Mouse (Mus musculus): ENCODE measurements around the gene Pla2g15. TPM values are rescaled to one million over a fixed set of nuclear protein-coding genes. Genes with fewer than 3 reads are reported as not detected.
A peak's percentile ranks its signal among the peaks of the same experiment; 100 is the strongest.

The Pla2g15 gene
- polyA plus RNA-seq (2015; fragmentation: Nextera tagmentation; extraction: Ambion mirVana), result 5.6 and 5.7 TPM in 2 replicates

DNA sequence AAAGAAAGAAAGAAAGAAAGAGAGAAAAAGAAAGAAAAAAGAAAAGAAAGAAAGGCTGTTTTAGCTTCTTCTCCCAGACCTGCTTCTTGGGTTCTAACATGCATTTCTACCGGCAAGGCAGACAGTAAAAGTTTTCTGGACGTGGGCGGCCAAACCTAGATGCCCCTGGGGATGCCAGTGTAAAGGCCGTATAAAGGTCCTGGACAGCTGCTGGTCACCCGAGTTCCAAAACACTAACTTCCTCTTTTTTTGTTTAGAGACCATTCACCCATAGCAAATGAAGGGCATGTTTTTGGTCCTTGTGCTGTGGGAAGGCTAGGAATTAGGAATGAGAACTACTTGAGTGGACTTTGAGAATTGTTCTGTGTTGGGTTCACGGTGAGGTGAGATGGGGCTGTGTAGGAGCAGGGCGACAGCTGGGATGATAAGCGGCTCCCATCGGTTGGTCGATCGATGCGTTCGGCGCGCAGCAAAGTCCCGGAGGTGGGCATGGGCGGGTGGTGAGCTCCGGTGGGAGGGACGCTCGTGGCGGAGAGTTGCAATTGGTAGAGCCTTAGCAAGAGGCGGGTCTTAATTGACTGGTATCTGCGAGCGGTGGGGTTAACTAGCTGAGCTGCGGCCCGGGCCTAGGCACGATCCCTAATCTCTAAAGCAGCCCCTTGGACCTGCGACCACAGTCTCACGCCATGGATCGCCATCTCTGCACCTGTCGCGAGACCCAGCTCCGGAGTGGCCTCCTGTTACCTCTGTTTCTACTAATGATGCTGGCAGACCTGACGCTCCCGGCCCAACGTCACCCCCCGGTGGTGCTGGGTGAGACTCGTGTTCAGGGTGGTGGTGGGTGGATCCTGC, at the start of gene Pla2g15:
Gene Pla2g15 (plus strand): TSS at position 599 of the 852 bp plus-strand sequence.
- peak within 1 kb of the TSS; percentile 72 for H3K9ac ChIP-seq (ENCODE audit: low read length)
- WGBS, result 2% methylated on average over 38 of the region's 38 CpGs
- H3K27ac ChIP-seq (replicated peaks), result peak within 1 kb of the TSS; percentile 53
- H3K4me1 ChIP-seq (replicated peaks; ENCODE audit: control insufficient read depth, insufficient read depth), result no peaks in the 10 kb centered on the region
- ATAC-seq (ENCODE audit: low FRiP score, low TSS enrichment), result peak; percentile 92
- no peaks in the 10 kb centered on the region for H3K36me3 ChIP-seq (ENCODE audit: control insufficient read depth, insufficient read depth, low read length)
- DNase-seq (ENCODE audit: low spot score), result peak; percentile 94
- H3K27me3 ChIP-seq (ENCODE audit: control insufficient read depth, insufficient read depth, low read length), result no peaks in the 10 kb centered on the region
- H3K4me2 ChIP-seq (replicated peaks; ENCODE audit: low read depth), result peak within 1 kb of the TSS; percentile 78
- peak within 1 kb of the TSS; percentile 69 for H3K4me3 ChIP-seq (ENCODE audit: low read depth, low read length)
- no peaks in the 10 kb centered on the region for H3K9me3 ChIP-seq (ENCODE audit: control insufficient read depth, low read length)
- TF ChIP-seq EP300 (optimal IDR thresholded peaks at IDR 0.05), result no peak
- no peak for TF ChIP-seq CTCF (IDR thresholded peaks at IDR 0.05; ENCODE audit: low read depth)

DNA sequence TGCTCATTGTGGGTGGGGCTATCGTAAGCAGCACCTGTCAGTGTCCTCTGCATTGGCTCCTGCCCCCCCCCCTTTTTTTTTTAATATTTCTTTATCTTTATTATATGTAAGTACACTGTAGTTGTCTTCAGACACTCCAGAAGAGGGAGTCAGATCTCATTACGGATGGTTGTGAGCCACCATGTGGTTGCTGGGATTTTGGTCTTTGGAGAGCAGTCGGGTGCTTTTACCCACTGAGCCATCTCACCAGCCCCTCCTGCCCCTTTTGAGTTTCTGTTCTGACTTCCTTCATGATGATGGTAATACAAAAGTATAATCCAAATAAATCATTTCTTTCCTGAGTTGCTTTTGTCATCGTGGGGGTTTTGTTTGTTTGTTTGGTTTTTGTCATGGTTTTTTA, 47.9 kb upstream of the Pla2g15 start:
- DNase-seq (ENCODE audit: low spot score) (no peak), ATAC-seq (ENCODE audit: low FRiP score, low TSS enrichment) (no peak)
- Histone ChIP-seq H3K4me2 (replicated peaks; ENCODE audit: low read depth) (no peak overlapping the region), H3K4me1 (replicated peaks; ENCODE audit: control insufficient read depth, insufficient read depth) (no peaks in the 10 kb centered on the region), H3K9ac (ENCODE audit: low read length) (no peak overlapping the region), H3K4me3 (ENCODE audit: low read depth, low read length) (no peak overlapping the region), H3K27me3 (ENCODE audit: control insufficient read depth, insufficient read depth, low read length) (no peaks in the 10 kb centered on the region), H3K27ac (replicated peaks) (no peak overlapping the region), H3K36me3 (ENCODE audit: control insufficient read depth, insufficient read depth, low read length) (peaks cover 6% of the 10 kb centered on the region), H3K9me3 (ENCODE audit: control insufficient read depth, low read length) (no peaks in the 10 kb centered on the region)
- TF ChIP-seq EP300 (optimal IDR thresholded peaks at IDR 0.05) (no peak), CTCF (IDR thresholded peaks at IDR 0.05; ENCODE audit: low read depth) (no peak)
- 86% methylated on average over 4 of the region's 4 CpGs for WGBS

GRCm38 (mm10) chr8:106103888-106104287, 46.3 kb upstream of the Pla2g15 start:
- H3K27ac ChIP-seq (replicated peaks), result no peak overlapping the region
- no peaks in the 10 kb centered on the region for H3K4me1 ChIP-seq (replicated peaks; ENCODE audit: control insufficient read depth, insufficient read depth)
- no peaks in the 10 kb centered on the region for H3K27me3 ChIP-seq (ENCODE audit: control insufficient read depth, insufficient read depth, low read length)
- H3K9me3 ChIP-seq (ENCODE audit: control insufficient read depth, low read length), result no peaks in the 10 kb centered on the region
- ATAC-seq (ENCODE audit: low FRiP score, low TSS enrichment) (no peak), DNase-seq (ENCODE audit: low spot score) (no peak)
- H3K4me3 ChIP-seq (ENCODE audit: low read depth, low read length), result no peak overlapping the region
- 90% methylated on average over 2 of the region's 2 CpGs for WGBS
- H3K36me3 ChIP-seq (ENCODE audit: control insufficient read depth, insufficient read depth, low read length), result peaks cover 14% of the 10 kb centered on the region
- H3K4me2 ChIP-seq (replicated peaks; ENCODE audit: low read depth), result no peak overlapping the region
- TF ChIP-seq CTCF (IDR thresholded peaks at IDR 0.05; ENCODE audit: low read depth) (no peak), EP300 (optimal IDR thresholded peaks at IDR 0.05) (no peak)
- H3K9ac ChIP-seq (ENCODE audit: low read length), result no peak overlapping the region

GRCm38 (mm10) chr8:106106193-106106592, 44.0 kb upstream of the Pla2g15 start:
- no peak overlapping the region for H3K27ac ChIP-seq (replicated peaks)
- no peaks in the 10 kb centered on the region for H3K27me3 ChIP-seq (ENCODE audit: control insufficient read depth, insufficient read depth, low read length)
- H3K9ac ChIP-seq (ENCODE audit: low read length), result no peak overlapping the region
- TF ChIP-seq CTCF (IDR thresholded peaks at IDR 0.05; ENCODE audit: low read depth), result no peak
- no peak for TF ChIP-seq EP300 (optimal IDR thresholded peaks at IDR 0.05)
- H3K4me2 ChIP-seq (replicated peaks; ENCODE audit: low read depth), result no peak overlapping the region
- H3K36me3 ChIP-seq (ENCODE audit: control insufficient read depth, insufficient read depth, low read length), result peaks cover 10% of the 10 kb centered on the region; the same call in 1 of the 2 replicates
- H3K4me1 ChIP-seq (replicated peaks; ENCODE audit: control insufficient read depth, insufficient read depth), result no peaks in the 10 kb centered on the region
- no peak for ATAC-seq (ENCODE audit: low FRiP score, low TSS enrichment)
- no peak for DNase-seq (ENCODE audit: low spot score)
- H3K4me3 ChIP-seq (ENCODE audit: low read depth, low read length), result no peak overlapping the region
- no peaks in the 10 kb centered on the region for H3K9me3 ChIP-seq (ENCODE audit: control insufficient read depth, low read length)
- WGBS, result 71% methylated on average over 1 of the region's 1 CpGs

GRCm38 (mm10) chr8:106108080-106108479, 42.1 kb upstream of the Pla2g15 start:
- ATAC-seq (ENCODE audit: low FRiP score, low TSS enrichment) (no peak), DNase-seq (ENCODE audit: low spot score) (no peak)
- Histone ChIP-seq H3K9ac (ENCODE audit: low read length) (no peak overlapping the region), H3K4me1 (replicated peaks; ENCODE audit: control insufficient read depth, insufficient read depth) (no peaks in the 10 kb centered on the region), H3K4me2 (replicated peaks; ENCODE audit: low read depth) (no peak overlapping the region), H3K36me3 (ENCODE audit: control insufficient read depth, insufficient read depth, low read length) (peaks cover 10% of the 10 kb centered on the region; the same call in 1 of the 2 replicates), H3K4me3 (ENCODE audit: low read depth, low read length) (no peak overlapping the region), H3K27ac (replicated peaks) (no peak overlapping the region), H3K27me3 (ENCODE audit: control insufficient read depth, insufficient read depth, low read length) (no peaks in the 10 kb centered on the region), H3K9me3 (ENCODE audit: control insufficient read depth, low read length) (no peaks in the 10 kb centered on the region)
- WGBS, result 90% methylated on average over 4 of the region's 4 CpGs
- no peak for TF ChIP-seq CTCF (IDR thresholded peaks at IDR 0.05; ENCODE audit: low read depth)
- no peak for TF ChIP-seq EP300 (optimal IDR thresholded peaks at IDR 0.05)

DNA sequence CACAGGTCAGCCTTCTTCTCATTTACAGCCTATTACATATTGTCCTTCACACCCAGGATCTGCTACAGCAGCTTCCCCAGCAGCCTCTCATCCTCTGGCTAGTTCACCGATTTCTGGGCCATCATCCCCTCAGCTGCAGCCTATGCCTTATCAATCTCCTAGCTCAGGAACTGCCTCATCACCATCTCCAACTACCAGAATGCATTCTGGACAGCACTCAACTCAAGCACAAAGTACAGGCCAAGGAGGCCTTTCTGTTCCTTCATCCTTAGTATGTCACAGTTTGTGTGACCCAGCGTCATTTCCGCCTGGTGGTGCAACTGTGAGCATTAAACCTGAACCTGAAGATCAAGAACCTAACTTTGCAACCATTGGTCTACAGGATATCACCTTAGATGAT, 41.5 kb upstream of the Pla2g15 start:
- no peak overlapping the region for H3K4me2 ChIP-seq (replicated peaks; ENCODE audit: low read depth)
- H3K9me3 ChIP-seq (ENCODE audit: control insufficient read depth, low read length), result no peaks in the 10 kb centered on the region
- peaks cover 10% of the 10 kb centered on the region; the same call in 1 of the 2 replicates for H3K36me3 ChIP-seq (ENCODE audit: control insufficient read depth, insufficient read depth, low read length)
- no peak overlapping the region for H3K27ac ChIP-seq (replicated peaks)
- no peaks in the 10 kb centered on the region for H3K4me1 ChIP-seq (replicated peaks; ENCODE audit: control insufficient read depth, insufficient read depth)
- no peak overlapping the region for H3K9ac ChIP-seq (ENCODE audit: low read length)
- ATAC-seq (ENCODE audit: low FRiP score, low TSS enrichment), result no peak
- 92% methylated on average over 3 of the region's 3 CpGs for WGBS
- no peak for DNase-seq (ENCODE audit: low spot score)
- TF ChIP-seq CTCF (IDR thresholded peaks at IDR 0.05; ENCODE audit: low read depth) (no peak), EP300 (optimal IDR thresholded peaks at IDR 0.05) (no peak)
- no peaks in the 10 kb centered on the region for H3K27me3 ChIP-seq (ENCODE audit: control insufficient read depth, insufficient read depth, low read length)
- H3K4me3 ChIP-seq (ENCODE audit: low read depth, low read length), result no peak overlapping the region

Data from stomach, postnatal 0 days (tissue).